Mouse (Mus musculus) forebrain, embryonic 12.5 days (tissue): ENCODE results near the gene Bptf. TPM values are rescaled to one million over a fixed set of nuclear protein-coding genes. Genes with fewer than 3 reads are reported as not detected.
A peak's percentile ranks its signal among the peaks of the same experiment; 100 is the strongest.

Experiments
- ATAC-seq: fragments of 200-750 bp; cut with Nextera tagmentation; 2 replicates; pipeline ENCODE4 v1.8.0; 2017; ENCODE audit warnings: moderate TSS enrichment; ENCODE audit not compliant: low FRiP score
- H3K27ac ChIP-seq: fragments of 300-500 bp; sonication (generic); 2 replicates; pipeline ENCODE4 v1.5.1; 2016; ENCODE audit warnings: mild to moderate bottlenecking
- H3K27me3 ChIP-seq: fragments of 300-500 bp; sonication (generic); 2 replicates; pipeline ENCODE4 v1.6.1; 2016; ENCODE audit warnings: mild to moderate bottlenecking
- H3K36me3 ChIP-seq: fragments of 300-500 bp; sonication (generic); replicated peaks from 2 replicates; pipeline ENCODE4 v1.6.1; 2016; ENCODE audit warnings: mild to moderate bottlenecking
- H3K4me1 ChIP-seq: fragments of 300-500 bp; sonication (generic); 2 replicates; pipeline ENCODE4 v1.6.1; 2016
- H3K4me2 ChIP-seq: fragments of 300-500 bp; sonication (generic); 2 replicates; pipeline ENCODE4 v1.6.1; 2016; ENCODE audit warnings: mild to moderate bottlenecking, moderate library complexity
- H3K4me3 ChIP-seq: fragments of 300-500 bp; sonication (generic); replicated peaks from 2 replicates; pipeline ENCODE4 v1.5.1; 2016; ENCODE audit warnings: mild to moderate bottlenecking
- H3K9ac ChIP-seq: fragments of 300-500 bp; sonication (generic); 2 replicates; pipeline ENCODE4 v1.6.1; 2016; ENCODE audit warnings: mild to moderate bottlenecking
- H3K9me3 ChIP-seq: fragments of 300-500 bp; sonication (generic); 2 replicates; pipeline ENCODE4 v1.6.1; 2016
- WGBS: fragments of 180-500 bp; shearing (Covaris S2); methylation state at CpG from one replicate; pipeline ENCODE4 v1.1.7; 2016; 5-methylcytosine and 5-hydroxymethylcytosine counted together
- polyA plus RNA-seq: library from polyadenylated mRNA; unstranded; fragments of >200 nt; fragmentation: Nextera tagmentation; extraction: Ambion mirVana; gene quantifications from 2 replicates; pipeline ENCODE4 v1.2.1, GENCODE M21; 2016

Gene Bptf
- polyA plus RNA-seq, 1 experiment from 2014 or later, result 48.3 TPM

GRCm38 (mm10) chr11:107109669-107110068, 22.3 kb downstream of the Bptf start:
- Histone ChIP-seq H3K4me1 (peaks cover 15% of the 10 kb centered on the region), H3K4me3 (no peak overlapping the region), H3K4me2 (no peak overlapping the region), H3K9me3 (no peaks in the 10 kb centered on the region), H3K27me3 (no peaks in the 10 kb centered on the region), H3K27ac (no peak overlapping the region), H3K36me3 (peaks cover 22% of the 10 kb centered on the region), H3K9ac (no peak overlapping the region)
- no peak for ATAC-seq
- WGBS, result 95% methylated on average over 8 of the region's 8 CpGs

GRCm38 (mm10) chr11:107108892-107109291, 23.0 kb downstream of the Bptf start:
- Histone ChIP-seq H3K4me3 (no peak overlapping the region), H3K4me1 (peaks cover 8% of the 10 kb centered on the region), H3K27ac (no peak overlapping the region), H3K27me3 (no peaks in the 10 kb centered on the region), H3K9me3 (no peaks in the 10 kb centered on the region), H3K9ac (no peak overlapping the region), H3K4me2 (no peak overlapping the region), H3K36me3 (peaks cover 24% of the 10 kb centered on the region)
- WGBS, result 90% methylated on average over 2 of the region's 2 CpGs
- no peak for ATAC-seq

GRCm38 (mm10) chr11:107107725-107108078, 24.2 kb downstream of the Bptf start:
- Histone ChIP-seq H3K27me3 (no peaks in the 10 kb centered on the region), H3K9ac (no peak overlapping the region), H3K36me3 (peaks cover 24% of the 10 kb centered on the region), H3K4me3 (no peak overlapping the region), H3K9me3 (no peaks in the 10 kb centered on the region), H3K4me2 (no peak overlapping the region), H3K27ac (no peak overlapping the region), H3K4me1 (peaks cover 11% of the 10 kb centered on the region)
- 89% methylated on average over 4 of the region's 4 CpGs for WGBS
- no peak for ATAC-seq

GRCm38 (mm10) chr11:107106978-107107724, 24.8 kb downstream of the Bptf start:
- Histone ChIP-seq H3K27ac (no peak overlapping the region), H3K4me2 (no peak overlapping the region), H3K27me3 (no peaks in the 10 kb centered on the region), H3K9ac (no peak overlapping the region), H3K36me3 (peaks cover 24% of the 10 kb centered on the region), H3K4me1 (peaks cover 17% of the 10 kb centered on the region), H3K4me3 (no peak overlapping the region), H3K9me3 (no peaks in the 10 kb centered on the region)
- ATAC-seq, result no peak
- WGBS, result 77% methylated on average over 12 of the region's 12 CpGs

GRCm38 (mm10) chr11:107106461-107106860, 25.5 kb downstream of the Bptf start:
- no peak for ATAC-seq
- Histone ChIP-seq H3K27ac (0 out of 2 replicates have a peak overlapping the region, but pooled peaks have one; percentile 19), H3K27me3 (no peaks in the 10 kb centered on the region), H3K4me2 (no peak overlapping the region), H3K4me1 (peaks cover 18% of the 10 kb centered on the region), H3K36me3 (peaks cover 24% of the 10 kb centered on the region), H3K9ac (no peak overlapping the region), H3K9me3 (no peaks in the 10 kb centered on the region), H3K4me3 (no peak overlapping the region)
- 90% methylated on average over 8 of the region's 8 CpGs for WGBS

- H3K4me2 ChIP-seq, result no peak overlapping the region
- 50% methylated on average over 5 of the region's 5 CpGs for WGBS
- no peak for ATAC-seq
- no peak overlapping the region for H3K27ac ChIP-seq
- peaks cover 18% of the 10 kb centered on the region for H3K4me1 ChIP-seq
- H3K36me3 ChIP-seq, result peaks cover 15% of the 10 kb centered on the region
- no peaks in the 10 kb centered on the region for H3K27me3 ChIP-seq
- H3K9ac ChIP-seq, result no peak overlapping the region
- no peak overlapping the region for H3K4me3 ChIP-seq
- H3K9me3 ChIP-seq, result no peaks in the 10 kb centered on the region
These were observed 26.7 kb downstream of the Bptf start for GRCm38 (mm10) chr11:107105227-107105626.

GRCm38 (mm10) chr11:107103736-107104135, 28.2 kb downstream of the Bptf start:
- WGBS, result 92% methylated on average over 2 of the region's 2 CpGs
- Histone ChIP-seq H3K9ac (no peak overlapping the region), H3K4me1 (peaks cover 18% of the 10 kb centered on the region), H3K9me3 (no peaks in the 10 kb centered on the region), H3K27me3 (no peaks in the 10 kb centered on the region), H3K4me2 (no peak overlapping the region), H3K27ac (0 out of 2 replicates have a peak overlapping the region, but pooled peaks have one; percentile 2), H3K36me3 (peaks cover 15% of the 10 kb centered on the region), H3K4me3 (no peak overlapping the region)
- no peak for ATAC-seq

GRCm38 (mm10) chr11:107103224-107103589, 28.7 kb downstream of the Bptf start:
- H3K4me2 ChIP-seq, result no peak overlapping the region
- H3K9me3 ChIP-seq, result no peaks in the 10 kb centered on the region
- H3K9ac ChIP-seq, result no peak overlapping the region
- 80% methylated on average over 2 of the region's 2 CpGs for WGBS
- H3K36me3 ChIP-seq, result peaks cover 21% of the 10 kb centered on the region
- no peaks in the 10 kb centered on the region for H3K27me3 ChIP-seq
- ATAC-seq, result no peak
- no peak overlapping the region for H3K27ac ChIP-seq
- H3K4me3 ChIP-seq, result no peak overlapping the region
- peaks cover 18% of the 10 kb centered on the region for H3K4me1 ChIP-seq

GRCm38 (mm10) chr11:107102465-107103223, 29.3 kb downstream of the Bptf start:
- 91% methylated on average over 11 of the region's 11 CpGs for WGBS
- no peaks in the 10 kb centered on the region for H3K9me3 ChIP-seq
- ATAC-seq, result no peak
- no peaks in the 10 kb centered on the region for H3K27me3 ChIP-seq
- no peak overlapping the region for H3K9ac ChIP-seq
- H3K27ac ChIP-seq, result no peak overlapping the region; the same call in 1 of the 2 replicates
- H3K4me2 ChIP-seq, result no peak overlapping the region
- H3K36me3 ChIP-seq, result peaks cover 26% of the 10 kb centered on the region
- no peak overlapping the region for H3K4me3 ChIP-seq
- peaks cover 18% of the 10 kb centered on the region for H3K4me1 ChIP-seq

GRCm38 (mm10) chr11:107096973-107097372, 35.0 kb downstream of the Bptf start:
- no peak overlapping the region for H3K27ac ChIP-seq
- peaks cover 55% of the 10 kb centered on the region for H3K36me3 ChIP-seq
- H3K4me1 ChIP-seq, result no peaks in the 10 kb centered on the region
- 94% methylated on average over 5 of the region's 5 CpGs for WGBS
- no peak overlapping the region for H3K9ac ChIP-seq
- H3K4me2 ChIP-seq, result no peak overlapping the region
- no peak for ATAC-seq
- no peak overlapping the region for H3K4me3 ChIP-seq
- no peaks in the 10 kb centered on the region for H3K27me3 ChIP-seq
- no peaks in the 10 kb centered on the region for H3K9me3 ChIP-seq

GRCm38 (mm10) chr11:107093871-107094270, 38.1 kb downstream of the Bptf start:
- 93% methylated on average over 7 of the region's 7 CpGs for WGBS
- H3K4me2 ChIP-seq, result no peak overlapping the region
- H3K9me3 ChIP-seq, result no peaks in the 10 kb centered on the region
- no peak overlapping the region for H3K9ac ChIP-seq
- no peak overlapping the region for H3K4me3 ChIP-seq
- no peak overlapping the region for H3K27ac ChIP-seq
- ATAC-seq, result no peak
- H3K27me3 ChIP-seq, result no peaks in the 10 kb centered on the region
- no peaks in the 10 kb centered on the region for H3K4me1 ChIP-seq
- H3K36me3 ChIP-seq, result peaks cover 61% of the 10 kb centered on the region

- H3K27me3 ChIP-seq, result no peaks in the 10 kb centered on the region
- no peak overlapping the region for H3K4me3 ChIP-seq
These were observed 39.3 kb downstream of the Bptf start for GRCm38 (mm10) chr11:107092637-107093036.

More at GRCm38 (mm10) chr11:107092637-107093036, 39.3 kb downstream of the Bptf start:
- ATAC-seq, result no peak
- Histone ChIP-seq H3K27ac (no peak overlapping the region), H3K9ac (no peak overlapping the region), H3K4me2 (no peak overlapping the region), H3K36me3 (peaks cover 51% of the 10 kb centered on the region), H3K4me1 (no peaks in the 10 kb centered on the region), H3K9me3 (no peaks in the 10 kb centered on the region)
- 91% methylated on average over 7 of the region's 7 CpGs for WGBS
